Mouse (Mus musculus) embryonic facial prominence, embryonic 10.5 days (tissue): ENCODE measurements at regions not wholly inside any gene's neighbourhood (a gene's known extent, or its start where the extent isn't known, plus 50 kb on each side); places are given as distances from the start of the nearest gene placed in this dataset.

Source experiments
- DNase-seq: peaks from one replicate; pipeline ENCODE4 v3.0.0-alpha.2; 2017; ENCODE audit warnings: low spot score
- H3K27ac ChIP-seq: fragments of 300-500 bp; sonication (generic); replicated peaks from 2 replicates; pipeline ENCODE4 v1.5.1; 2016; ENCODE audit warnings: mild to moderate bottlenecking
- H3K27me3 ChIP-seq: fragments of 300-500 bp; sonication (generic); replicated peaks from 2 replicates; pipeline ENCODE4 v1.6.1; 2016; ENCODE audit warnings: low read depth, mild to moderate bottlenecking; ENCODE audit not compliant: poor library complexity, severe bottlenecking
- H3K36me3 ChIP-seq: fragments of 300-500 bp; sonication (generic); replicated peaks from 2 replicates; pipeline ENCODE4 v1.6.1; 2016; ENCODE audit warnings: mild to moderate bottlenecking, moderate library complexity
- H3K4me1 ChIP-seq: fragments of 300-500 bp; sonication (generic); 2 replicates; pipeline ENCODE4 v1.6.1; 2016
- H3K4me3 ChIP-seq: fragments of 300-500 bp; sonication (generic); 2 replicates; pipeline ENCODE4 v1.5.1; 2016; ENCODE audit warnings: mild to moderate bottlenecking, moderate library complexity
- H3K9me3 ChIP-seq: fragments of 300-500 bp; sonication (generic); 2 replicates; pipeline ENCODE4 v1.6.1; 2016; ENCODE audit warnings: mild to moderate bottlenecking
- WGBS: fragments of 180-500 bp; shearing (Covaris S2); methylation state at CpG from one replicate; pipeline ENCODE4 v1.1.7; 2016; 5-methylcytosine and 5-hydroxymethylcytosine counted together

DNA sequence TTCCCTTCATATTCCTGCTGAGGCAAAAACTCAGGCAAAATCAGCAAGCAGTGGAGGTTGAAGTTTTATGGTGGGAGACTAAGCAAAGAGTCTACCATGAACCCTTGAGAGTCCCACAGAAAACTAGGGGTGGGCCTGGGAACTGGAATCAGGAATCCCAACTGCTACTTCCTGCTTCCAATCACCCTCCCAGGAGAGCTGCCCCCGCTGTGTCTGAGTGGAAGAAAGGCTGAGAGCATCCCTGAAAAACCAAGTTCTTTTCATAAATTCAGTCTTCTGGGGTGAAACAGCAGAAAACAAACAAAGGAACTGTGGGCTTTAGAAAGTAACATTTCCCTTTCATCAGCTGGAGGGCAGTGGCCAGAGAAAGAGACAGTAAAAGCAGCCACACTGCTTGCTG lies 445.0 kb downstream of the Gsdmc2 start:
- H3K36me3 ChIP-seq = no peaks in the 10 kb centered on the region
- no peaks in the 10 kb centered on the region for H3K27me3 ChIP-seq
- 0 out of 2 replicates have a peak overlapping the region, but pooled peaks have one; percentile 44 for H3K27ac ChIP-seq
- DNase-seq = no peak
- H3K9me3 ChIP-seq = no peaks in the 10 kb centered on the region
- peaks cover 6% of the 10 kb centered on the region; the same call in 1 of the 2 replicates for H3K4me1 ChIP-seq
- 60% methylated on average over 1 of the region's 1 CpGs for WGBS
- no peak overlapping the region for H3K4me3 ChIP-seq

DNA sequence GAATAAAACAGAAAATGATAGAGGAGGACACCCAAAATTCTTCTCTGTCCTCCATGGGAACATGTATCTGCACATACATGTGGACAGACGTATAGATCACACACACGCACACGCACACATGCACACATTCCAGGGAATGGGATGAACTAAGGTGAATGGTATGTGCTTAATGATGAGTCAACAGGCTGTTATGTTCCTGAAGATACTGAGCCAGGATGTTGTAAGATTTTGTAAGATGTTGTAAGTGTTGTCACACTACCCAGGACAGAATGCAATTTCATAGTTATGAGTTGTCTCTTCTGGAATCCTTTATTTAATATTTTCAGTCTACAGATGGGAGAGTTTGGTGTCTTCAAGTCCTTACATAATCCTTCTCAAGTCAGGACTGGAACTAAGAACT lies 447.5 kb downstream of the Gsdmc2 start:
- 95% methylated on average over 3 of the region's 3 CpGs for WGBS

DNA sequence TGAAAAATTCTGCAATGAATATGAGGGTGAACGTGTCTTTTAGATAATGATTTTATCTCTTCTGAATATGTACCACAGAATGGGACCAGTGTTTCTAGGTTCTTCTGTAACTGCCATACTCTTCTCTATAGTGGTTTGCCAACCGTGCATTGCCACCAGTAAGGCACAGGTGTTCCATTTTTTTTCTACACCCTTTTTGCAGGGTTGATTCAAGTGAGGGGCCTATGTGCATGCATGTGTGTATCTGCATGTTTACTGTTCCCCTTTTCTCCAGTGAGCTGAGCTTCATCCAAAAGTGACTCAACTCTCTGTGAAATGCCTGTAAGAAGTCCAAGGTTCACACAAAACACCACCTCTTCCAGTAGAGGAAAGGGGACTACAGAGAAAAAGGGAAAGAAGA lies 467.7 kb downstream of the Gsdmc2 start:
- no peaks in the 10 kb centered on the region for H3K9me3 ChIP-seq
- WGBS = 78% methylated on average over 2 of the region's 2 CpGs
- H3K4me1 ChIP-seq = no peaks in the 10 kb centered on the region
- no peaks in the 10 kb centered on the region for H3K27me3 ChIP-seq
- H3K27ac ChIP-seq = no peak overlapping the region
- no peak overlapping the region for H3K4me3 ChIP-seq
- no peaks in the 10 kb centered on the region for H3K36me3 ChIP-seq
- no peak for DNase-seq

More for the DNA sequence above, 447.5 kb downstream of the Gsdmc2 start:
- Histone ChIP-seq H3K27ac (no peak overlapping the region), H3K36me3 (no peaks in the 10 kb centered on the region), H3K4me3 (no peak overlapping the region), H3K27me3 (no peaks in the 10 kb centered on the region), H3K4me1 (peaks cover 6% of the 10 kb centered on the region; the same call in 1 of the 2 replicates), H3K9me3 (no peaks in the 10 kb centered on the region)
- no peak for DNase-seq

DNA sequence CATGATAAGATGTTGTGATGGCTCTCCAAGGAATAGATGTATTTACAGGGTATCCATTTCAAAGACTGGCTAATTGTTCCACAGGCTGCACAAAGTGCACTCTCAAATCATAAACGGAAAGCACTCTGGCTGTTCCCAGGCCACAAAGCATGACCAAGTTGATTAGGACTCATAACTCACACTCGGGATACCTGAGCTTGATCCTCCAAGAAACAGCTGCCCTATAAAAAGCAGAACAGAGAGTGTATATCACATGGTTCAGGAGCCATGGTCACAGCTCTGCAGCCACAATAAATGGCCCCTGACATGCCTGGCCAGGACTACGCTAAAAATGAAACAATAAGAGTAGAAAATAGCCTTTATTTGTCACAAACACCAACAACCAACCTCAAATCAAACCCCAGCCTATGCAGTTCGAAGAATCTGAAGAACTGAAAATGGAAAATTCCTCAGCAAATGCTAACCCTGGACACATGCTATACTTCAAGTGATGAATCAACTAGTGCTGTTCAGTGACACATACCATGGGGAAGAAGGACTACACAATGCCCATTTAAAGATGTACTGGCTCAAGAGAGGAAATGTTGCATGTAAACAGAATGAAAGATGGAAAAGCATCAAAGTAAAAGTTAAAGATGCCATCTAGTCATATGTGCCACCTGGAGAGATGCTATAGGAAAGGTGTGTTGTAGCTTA lies 473.5 kb downstream of the Gsdmc2 start:
- H3K27me3 ChIP-seq = no peaks in the 10 kb centered on the region
- DNase-seq = no peak
- no peaks in the 10 kb centered on the region for H3K9me3 ChIP-seq
- no peak overlapping the region for H3K4me3 ChIP-seq
- no peaks in the 10 kb centered on the region for H3K4me1 ChIP-seq
- H3K36me3 ChIP-seq = no peaks in the 10 kb centered on the region
- WGBS = 72% methylated on average over 4 of the region's 4 CpGs
- H3K27ac ChIP-seq = no peak overlapping the region

DNA sequence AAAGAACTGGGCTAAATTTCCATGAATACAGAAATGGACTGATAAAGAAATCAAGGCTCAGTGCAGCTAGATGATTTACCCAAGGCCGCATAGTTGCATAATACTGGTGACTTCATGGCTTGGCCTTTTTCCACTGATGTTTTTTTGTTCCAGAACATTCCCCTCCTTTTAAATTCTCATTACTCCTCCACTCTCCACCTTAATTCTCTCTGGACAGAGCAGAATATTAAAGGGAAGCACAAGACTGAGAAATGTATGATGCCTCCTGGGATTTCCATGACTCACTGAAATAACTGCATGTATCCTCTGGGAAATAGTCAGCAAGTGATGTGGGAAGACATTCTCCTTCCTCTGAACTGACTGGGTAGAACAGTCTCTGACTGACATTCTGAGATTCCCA lies 480.5 kb downstream of the Gsdmc2 start:
- WGBS = 92% methylated on average over 1 of the region's 1 CpGs
- H3K4me3 ChIP-seq = no peak overlapping the region

DNA sequence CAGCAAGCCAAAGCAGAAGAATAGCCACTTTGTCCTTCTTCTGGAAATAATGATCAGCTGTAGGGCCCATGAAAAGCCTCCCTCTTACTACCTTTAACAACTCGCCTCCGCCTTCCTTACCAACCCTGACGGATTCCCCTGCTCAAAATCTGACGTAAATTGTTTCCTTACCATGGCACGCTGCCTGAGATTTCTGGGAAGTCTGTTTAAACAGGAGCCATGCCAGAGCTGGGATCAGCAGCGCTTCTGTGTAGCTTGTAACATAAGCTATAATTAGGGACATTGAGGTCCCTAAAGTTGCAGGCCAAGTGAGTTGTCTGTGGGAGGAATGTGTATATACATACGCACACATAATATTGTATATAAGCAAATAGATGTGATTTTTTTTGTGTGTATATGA lies 484.6 kb downstream of the Gsdmc2 start:
- Histone ChIP-seq H3K36me3 (no peaks in the 10 kb centered on the region), H3K4me3 (no peak overlapping the region), H3K4me1 (no peaks in the 10 kb centered on the region), H3K27ac (no peak overlapping the region), H3K27me3 (no peaks in the 10 kb centered on the region), H3K9me3 (no peaks in the 10 kb centered on the region)
- 64% methylated on average over 7 of the region's 7 CpGs for WGBS
- DNase-seq = no peak

More for the DNA sequence above, 480.5 kb downstream of the Gsdmc2 start:
- no peak overlapping the region for H3K27ac ChIP-seq
- H3K9me3 ChIP-seq = no peaks in the 10 kb centered on the region
- H3K27me3 ChIP-seq = no peaks in the 10 kb centered on the region
- no peaks in the 10 kb centered on the region for H3K4me1 ChIP-seq
- no peak for DNase-seq
- H3K36me3 ChIP-seq = no peaks in the 10 kb centered on the region

DNA sequence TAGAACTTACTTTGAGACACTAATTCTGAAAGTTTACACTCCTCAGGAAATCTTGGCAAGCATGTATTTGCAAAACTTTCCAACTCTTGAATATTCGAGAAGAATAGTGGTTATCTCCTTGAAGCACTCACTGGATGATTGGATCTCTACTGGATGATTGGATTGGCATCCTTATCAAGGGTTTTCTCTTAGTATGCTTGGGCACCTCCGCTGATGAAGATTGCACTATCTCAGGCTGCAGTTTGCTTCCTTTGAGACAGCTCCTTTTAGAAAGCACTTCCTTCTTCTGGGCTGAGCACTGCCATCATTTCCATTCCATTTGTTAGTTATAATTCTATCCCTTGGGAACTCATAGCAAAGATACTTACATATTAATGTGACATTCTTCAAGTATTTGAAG lies 503.2 kb downstream of the Gsdmc2 start:
- no peak for DNase-seq
- H3K4me3 ChIP-seq = no peak overlapping the region
- no peaks in the 10 kb centered on the region for H3K9me3 ChIP-seq
- WGBS = 86% methylated on average over 2 of the region's 2 CpGs
- H3K4me1 ChIP-seq = peaks cover 18% of the 10 kb centered on the region
- no peaks in the 10 kb centered on the region for H3K27me3 ChIP-seq
- H3K27ac ChIP-seq = no peak overlapping the region
- no peaks in the 10 kb centered on the region for H3K36me3 ChIP-seq

DNA sequence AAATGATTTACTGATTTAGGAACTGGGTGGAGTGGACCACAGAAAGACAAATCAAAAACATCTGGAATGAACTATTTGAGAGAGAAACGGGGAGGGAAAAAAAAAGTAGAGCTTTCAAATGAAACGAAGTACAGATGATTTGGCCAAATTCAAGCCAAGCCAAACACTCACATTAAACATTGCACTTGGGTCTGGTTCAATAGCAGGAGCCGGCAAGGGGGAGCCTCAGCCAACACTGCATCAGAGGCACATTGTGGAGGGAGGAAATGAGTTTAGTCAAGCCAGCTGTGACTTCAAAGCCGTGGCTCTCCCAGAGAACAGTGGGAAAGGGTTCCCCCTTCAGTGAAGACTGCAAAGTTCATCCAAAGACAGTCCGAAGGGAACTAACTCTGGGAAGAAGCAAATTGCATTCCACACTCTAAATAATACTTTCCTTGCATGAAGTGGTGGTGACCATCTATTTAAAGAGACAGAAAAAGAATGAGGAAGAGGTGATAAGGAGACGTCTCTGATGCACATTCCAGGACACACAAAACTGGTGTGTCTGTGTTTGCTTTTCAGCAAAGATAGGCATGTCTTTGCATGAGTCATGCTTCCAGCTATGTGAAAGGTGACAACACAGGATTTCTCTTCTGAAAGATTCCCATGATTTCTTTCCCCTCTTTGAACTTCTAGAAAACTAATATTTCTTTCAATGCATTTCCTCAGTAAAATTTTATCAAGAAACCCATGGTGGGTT lies 504.5 kb downstream of the Gsdmc2 start:
- 20% methylated on average over 6 of the region's 6 CpGs for WGBS
- peak; percentile 79 for DNase-seq
- peak overlapping the region; percentile 69 for H3K27ac ChIP-seq

DNA sequence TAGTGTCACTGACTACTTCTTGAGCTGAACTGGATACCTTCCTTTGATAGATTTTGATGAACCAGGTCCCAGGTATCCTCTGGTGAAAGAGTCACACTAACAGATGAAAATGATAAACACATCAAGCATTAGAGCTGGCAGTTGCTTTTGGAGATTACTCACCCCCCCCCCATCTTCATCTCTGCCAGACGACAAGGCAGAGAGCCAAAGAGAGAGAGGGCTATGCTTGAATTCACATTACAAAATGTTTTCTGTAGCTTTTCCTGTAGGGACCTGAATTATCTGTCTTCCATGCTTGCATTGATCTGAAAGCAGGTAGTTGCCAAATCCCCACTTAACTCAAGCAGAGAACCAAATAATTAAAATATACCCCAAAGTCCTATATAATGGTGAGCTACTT lies 525.3 kb downstream of the Gsdmc2 start:
- H3K36me3 ChIP-seq = no peaks in the 10 kb centered on the region
- no peak overlapping the region for H3K27ac ChIP-seq
- DNase-seq = no peak
- no peak overlapping the region for H3K4me3 ChIP-seq
- H3K9me3 ChIP-seq = no peaks in the 10 kb centered on the region
- 64% methylated on average over 1 of the region's 1 CpGs for WGBS
- H3K27me3 ChIP-seq = no peaks in the 10 kb centered on the region
- no peaks in the 10 kb centered on the region for H3K4me1 ChIP-seq

More for the DNA sequence above, 504.5 kb downstream of the Gsdmc2 start:
- H3K4me3 ChIP-seq = no peak overlapping the region
- no peaks in the 10 kb centered on the region for H3K9me3 ChIP-seq
- H3K4me1 ChIP-seq = peaks cover 18% of the 10 kb centered on the region
- no peaks in the 10 kb centered on the region for H3K27me3 ChIP-seq
- H3K36me3 ChIP-seq = no peaks in the 10 kb centered on the region

DNA sequence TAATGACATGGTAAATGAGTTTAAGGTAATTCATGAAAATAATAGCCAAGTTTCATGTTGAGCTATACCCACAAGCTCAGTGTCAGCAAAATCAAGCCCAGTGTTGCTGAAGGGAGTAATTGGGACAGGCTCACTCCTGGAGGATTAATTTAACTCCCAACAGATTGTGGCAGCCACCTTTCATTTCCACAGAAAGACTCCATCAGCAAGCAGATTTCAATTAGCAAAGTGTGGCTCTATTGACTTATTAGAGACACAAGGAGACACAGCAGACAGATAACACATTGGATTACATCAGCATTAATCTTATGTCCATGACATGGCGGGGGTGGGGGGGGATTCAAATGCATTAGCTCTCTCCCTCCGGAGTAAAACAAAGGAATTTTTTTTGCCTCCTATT lies 534.6 kb downstream of the Gsdmc2 start:
- no peaks in the 10 kb centered on the region for H3K36me3 ChIP-seq
- no peaks in the 10 kb centered on the region for H3K4me1 ChIP-seq
- no peaks in the 10 kb centered on the region for H3K9me3 ChIP-seq
- no peak for DNase-seq
- WGBS = 83% methylated on average over 2 of the region's 2 CpGs
- H3K4me3 ChIP-seq = no peak overlapping the region
- H3K27me3 ChIP-seq = no peaks in the 10 kb centered on the region
- no peak overlapping the region for H3K27ac ChIP-seq

DNA sequence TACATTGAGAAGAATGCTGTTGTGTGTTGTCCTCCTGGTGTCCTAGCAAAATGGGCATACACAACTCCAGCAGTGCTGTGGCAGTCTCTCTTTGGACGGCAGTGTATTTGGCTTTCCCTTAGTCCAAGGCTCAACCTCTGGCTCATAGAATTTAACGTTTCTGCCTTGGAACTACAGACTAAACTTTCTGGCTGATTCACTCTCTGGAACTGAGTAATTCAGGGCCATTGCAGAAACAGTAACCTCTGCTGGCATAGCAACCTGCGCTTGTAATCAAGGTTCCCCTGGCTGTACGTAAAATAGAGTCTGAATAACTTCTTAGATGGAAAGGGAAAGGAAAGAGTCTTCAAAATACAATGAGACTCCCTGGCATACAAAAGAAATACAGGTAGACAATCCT lies 545.7 kb downstream of the Gsdmc2 start:
- DNase-seq = no peak
- H3K4me3 ChIP-seq = no peak overlapping the region
- 84% methylated on average over 4 of the region's 4 CpGs for WGBS
- H3K9me3 ChIP-seq = no peaks in the 10 kb centered on the region
- H3K36me3 ChIP-seq = no peaks in the 10 kb centered on the region
- H3K27me3 ChIP-seq = no peaks in the 10 kb centered on the region
- H3K4me1 ChIP-seq = no peaks in the 10 kb centered on the region
- no peak overlapping the region for H3K27ac ChIP-seq

DNA sequence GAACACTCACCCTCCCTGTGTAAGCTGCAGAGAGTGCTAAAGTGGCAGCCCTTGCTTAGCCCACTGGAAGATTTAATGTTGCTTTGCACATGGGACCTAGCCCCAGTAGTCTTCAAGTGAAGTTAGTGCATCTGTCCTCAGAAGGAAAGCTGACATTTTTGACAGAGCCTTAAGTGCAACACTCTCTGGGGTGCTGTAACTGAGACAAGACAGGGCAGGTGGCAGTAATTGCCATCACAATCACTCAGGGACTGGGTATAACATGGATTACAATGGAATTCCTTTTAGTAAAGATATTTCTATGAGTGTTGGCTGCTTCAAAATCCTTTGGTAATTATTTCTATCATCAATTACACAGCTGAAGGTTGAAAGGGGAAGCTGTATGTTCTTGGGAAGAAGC lies 556.4 kb downstream of the Gsdmc2 start:
- no peaks in the 10 kb centered on the region for H3K36me3 ChIP-seq
- H3K9me3 ChIP-seq = no peaks in the 10 kb centered on the region
- H3K4me3 ChIP-seq = no peak overlapping the region
- DNase-seq = peak; percentile 7
- H3K27ac ChIP-seq = no peak overlapping the region
- H3K27me3 ChIP-seq = no peaks in the 10 kb centered on the region
- no peaks in the 10 kb centered on the region for H3K4me1 ChIP-seq

DNA sequence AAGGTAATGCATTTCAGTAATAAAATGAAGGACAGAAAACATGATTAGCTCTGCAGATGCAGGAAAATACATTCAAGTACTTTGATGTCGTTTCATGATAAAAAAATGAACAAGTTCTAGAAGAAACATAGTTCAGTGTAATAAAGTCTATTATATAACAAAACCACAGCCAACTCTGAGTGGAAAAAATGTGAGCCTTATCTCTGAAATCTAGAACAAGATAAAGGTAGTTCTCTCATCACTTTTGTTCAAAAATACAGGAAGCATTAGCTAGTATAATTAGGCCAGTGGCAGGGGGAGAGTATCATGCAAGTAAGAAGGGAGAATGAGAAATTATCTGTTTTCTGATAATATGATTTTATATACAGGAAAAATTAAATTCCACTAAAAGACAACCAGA lies 559.0 kb downstream of the Gsdmc2 start:
- whole genome bisulfite sequencing = 85% methylated on average over 1 of the region's 1 CpGs
- Histone ChIP-seq H3K36me3 (no peaks in the 10 kb centered on the region), H3K27me3 (no peaks in the 10 kb centered on the region), H3K4me3 (no peak overlapping the region), H3K9me3 (no peaks in the 10 kb centered on the region), H3K27ac (no peak overlapping the region), H3K4me1 (no peaks in the 10 kb centered on the region)
- DNase-seq = no peak
